Mouse (Mus musculus): Measurements from ENCODE around the gene Nedd4. TPM values are rescaled to one million over a fixed set of nuclear protein-coding genes. Genes with fewer than 3 reads are reported as not detected.

Gene Nedd4
- total RNA-seq, 2 experiments from 2014 or later, result 343 to 345 TPM

DNA sequence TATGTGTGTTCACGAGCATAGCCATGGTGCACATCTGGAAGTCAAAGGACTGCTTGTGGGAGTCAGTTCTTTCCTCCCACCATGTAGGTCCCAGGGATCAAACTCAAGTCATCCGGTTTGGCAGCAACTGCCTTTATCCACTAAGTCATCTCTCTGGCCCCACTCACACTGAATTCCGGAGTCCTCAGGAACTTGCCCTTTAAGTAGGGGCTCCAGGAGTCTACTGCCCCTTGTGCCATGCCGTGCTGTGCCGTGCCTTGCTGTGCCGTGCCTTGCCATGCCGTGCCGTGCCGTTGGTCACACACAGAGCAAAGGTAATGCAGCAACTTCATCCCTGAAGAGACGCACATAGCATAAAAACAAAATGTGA, 129.1 kb downstream of the Nedd4 start:
- DNase-seq, result peak; percentile 9 to 24

DNA sequence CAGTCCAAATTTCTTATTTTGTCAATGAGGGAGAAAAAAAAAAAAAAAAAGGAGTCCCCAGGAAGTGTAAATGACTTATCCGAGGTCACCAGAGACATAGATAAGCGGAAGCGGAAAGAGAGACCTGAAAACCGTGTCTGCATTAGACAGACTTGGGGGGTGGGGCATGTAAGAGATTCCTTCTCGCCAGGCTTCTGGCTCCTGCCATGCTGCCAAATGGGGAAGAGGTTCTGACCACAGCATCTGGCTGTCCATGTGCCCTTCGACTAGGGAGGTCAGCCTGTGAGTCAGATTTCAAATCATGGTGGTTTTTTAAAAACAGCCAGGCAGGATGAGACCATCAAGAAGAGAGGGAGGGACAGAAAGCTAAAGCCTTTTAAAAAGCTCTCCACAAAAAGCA, 129.5 kb downstream of the Nedd4 start:
- DNase-seq, result peak; percentile 49 to 65

DNA sequence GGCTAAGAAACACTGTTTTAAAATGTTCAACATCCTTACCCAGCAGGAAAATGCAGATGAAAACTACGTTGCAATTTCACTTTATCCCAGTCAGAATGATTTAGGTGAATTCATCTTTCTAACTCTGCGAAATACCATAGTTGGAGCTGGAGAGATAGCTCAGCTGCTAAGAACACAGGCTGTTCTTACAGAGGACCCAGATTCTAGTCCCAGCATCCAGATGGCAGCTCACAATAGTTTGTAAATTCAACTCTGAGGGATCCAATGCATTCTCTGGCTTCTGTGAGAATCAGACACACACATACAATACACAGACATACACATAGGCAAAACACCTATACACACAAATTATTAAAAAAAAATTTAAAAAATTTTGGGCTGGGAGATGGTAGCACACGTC, 133.1 kb downstream of the Nedd4 start:
- no peak for DNase-seq

DNA sequence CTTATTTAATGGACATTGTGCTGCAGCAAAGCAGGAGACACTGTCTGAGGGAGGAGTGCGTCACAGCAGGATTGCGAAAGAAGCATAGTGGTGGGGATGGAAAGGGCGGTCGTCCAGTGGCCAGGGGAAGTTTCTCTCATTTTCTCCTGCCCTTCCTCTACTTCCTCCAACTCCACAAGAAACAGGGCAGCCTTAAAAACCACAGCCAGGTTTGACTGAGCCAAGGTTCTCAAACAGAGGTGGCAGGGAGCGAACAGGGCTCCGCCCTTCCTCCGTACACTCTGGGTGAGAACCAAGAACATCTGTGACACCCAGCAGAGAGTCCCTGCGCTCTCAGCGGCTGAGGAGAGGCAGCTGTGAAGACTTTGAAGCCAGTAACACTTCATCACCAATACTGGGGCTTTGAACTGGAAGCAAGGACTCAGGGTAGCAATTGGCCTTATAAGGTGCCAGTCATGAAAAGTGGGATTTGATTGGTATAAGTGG, 135.0 kb downstream of the Nedd4 start:
- peak; percentile 83 to 90 for DNase-seq

Other genes starting within 250 kb of the Nedd4 start
- gene Mns1, start 224.3 kb upstream of the Nedd4 start, total RNA-seq (2021), result under 1 TPM; 0.05 to 0.23 TPM
- gene Tex9, start 170.1 kb upstream of the Nedd4 start, total RNA-seq (2021), result 1 to 10 TPM in 1 of 2 experiments, under 1 TPM in 1; 0.50 to 1.0 TPM
- gene Rfx7, start 130.1 kb upstream of the Nedd4 start, total RNA-seq (2021), result 1 to 10 TPM; 6.3 to 7.6 TPM
- under 1 TPM in 1 of 2 experiments, not detected in 1; 0.02 TPM for gene Prtg, start 144.5 kb downstream of the Nedd4 start, total RNA-seq (2021)